Mouse (Mus musculus) lung, embryonic 16.5 days (tissue): ENCODE data around the gene Blcap. TPM values are rescaled to one million over a fixed set of nuclear protein-coding genes. Genes with fewer than 3 reads are reported as not detected.
"Not testable (repeated sequence)": the region's sequence is repeated elsewhere in the genome, so short reads cannot be mapped to it uniquely, and the experiment has no call there.

Source experiments
- ATAC-seq: fragments of 200-750 bp; cut with Nextera tagmentation; 2 replicates; pipeline ENCODE4 v1.8.0; 2017; ENCODE audit warnings: low read depth, mild to moderate bottlenecking, moderate library complexity
- H3K27ac ChIP-seq: fragments of 300-500 bp; sonication (generic); 2 replicates; pipeline ENCODE4 v1.5.1; 2014; ENCODE audit warnings: mild to moderate bottlenecking, control low read depth, low read length
- H3K27me3 ChIP-seq: fragments of 300-500 bp; sonication (generic); 2 replicates; pipeline ENCODE4 v1.6.1; 2014; ENCODE audit warnings: low read depth, low read length, mixed read lengths; ENCODE audit not compliant: control insufficient read depth, insufficient read depth
- H3K36me3 ChIP-seq: fragments of 300-500 bp; sonication (generic); 2 replicates; pipeline ENCODE4 v1.6.1; 2014; ENCODE audit warnings: low read length; ENCODE audit not compliant: control insufficient read depth, insufficient read depth
- H3K4me1 ChIP-seq: fragments of 300-500 bp; sonication (generic); replicated peaks from 2 replicates; pipeline ENCODE4 v1.6.1; 2014; ENCODE audit warnings: low read length, mixed read lengths; ENCODE audit not compliant: control insufficient read depth, insufficient read depth
- H3K4me2 ChIP-seq: fragments of 300-500 bp; sonication (generic); 2 replicates; pipeline ENCODE4 v1.6.1; 2014; ENCODE audit warnings: low read depth, low read length, control low read depth
- H3K4me3 ChIP-seq: fragments of 300-500 bp; sonication (generic); 2 replicates; pipeline ENCODE4 v1.5.1; 2014; ENCODE audit warnings: mild to moderate bottlenecking, low read length, control low read depth
- H3K9ac ChIP-seq: fragments of 300-500 bp; sonication (generic); 2 replicates; pipeline ENCODE4 v1.6.1; 2014; ENCODE audit warnings: low read length, control low read depth
- H3K9me3 ChIP-seq: fragments of 300-500 bp; sonication (generic); 2 replicates; pipeline ENCODE4 v1.6.1; 2016; ENCODE audit warnings: low read length; ENCODE audit not compliant: control insufficient read depth
- WGBS: fragments of 180-500 bp; shearing (Covaris S2); extraction: QIAGEN DNeasy Blood & Tissue Kit; methylation state at CpG from one replicate; pipeline ENCODE4 v1.1.7; 2014; 5-methylcytosine and 5-hydroxymethylcytosine counted together
- polyA plus RNA-seq: library from polyadenylated mRNA; unstranded; fragments of >200 nt; fragmentation: Nextera tagmentation; extraction: Ambion mirVana; gene quantifications from 2 replicates; pipeline ENCODE4 v1.2.1, GENCODE M21; 2015

The Blcap gene
- 52.8 and 56.2 TPM in 2 replicates for polyA plus RNA-seq

- Histone ChIP-seq H3K27ac (no peak within 1 kb of the TSS), H3K9ac (no peak within 1 kb of the TSS), H3K4me1 (peaks cover 14% of the 10 kb centered on the region), H3K4me2 (no peak within 1 kb of the TSS), H3K9me3 (no peaks in the 10 kb centered on the region), H3K27me3 (no peaks in the 10 kb centered on the region), H3K4me3 (no peak within 1 kb of the TSS), H3K36me3 (no peaks in the 10 kb centered on the region)
- WGBS: 7% methylated on average over 6 of the region's 6 CpGs
- no peak for ATAC-seq
Observed at GRCm38 (mm10) chr2:157571224-157571832, at the start of gene Blcap. Gene Blcap, minus strand, starts transcription at chr2:157571274.

GRCm38 (mm10) chr2:157618393-157618792 lies 47.3 kb upstream of the Blcap start:
- ATAC-seq: no peak
- Histone ChIP-seq H3K27me3 (no peaks in the 10 kb centered on the region), H3K9ac (no peak overlapping the region), H3K4me1 (0 out of 2 replicates have a peak, but pooled peaks cover 2% of the 10 kb centered on the region), H3K36me3 (no peaks in the 10 kb centered on the region), H3K9me3 (no peaks in the 10 kb centered on the region), H3K4me2 (no peak overlapping the region), H3K27ac (no peak overlapping the region), H3K4me3 (no peak overlapping the region)
- 71% methylated on average over 4 of the region's 4 CpGs for WGBS

- H3K4me2 ChIP-seq: no peak overlapping the region
- 0 out of 2 replicates have a peak, but pooled peaks cover 2% of the 10 kb centered on the region for H3K4me1 ChIP-seq
- no peak overlapping the region for H3K27ac ChIP-seq
- H3K27me3 ChIP-seq: no peaks in the 10 kb centered on the region
- no peak overlapping the region for H3K9ac ChIP-seq
- WGBS: 22% methylated on average over 11 of the region's 11 CpGs
- no peaks in the 10 kb centered on the region for H3K9me3 ChIP-seq
- no peak overlapping the region for H3K4me3 ChIP-seq
- ATAC-seq: no peak
- no peaks in the 10 kb centered on the region for H3K36me3 ChIP-seq
Observed at GRCm38 (mm10) chr2:157613997-157614396, 42.9 kb upstream of the Blcap start.

GRCm38 (mm10) chr2:157611735-157612134 lies 40.7 kb upstream of the Blcap start:
- Histone ChIP-seq H3K27me3 (no peaks in the 10 kb centered on the region), H3K9ac (no peak overlapping the region), H3K4me1 (peaks cover 2% of the 10 kb centered on the region; the same call in 1 of the 2 replicates), H3K36me3 (no peaks in the 10 kb centered on the region), H3K4me3 (no peak overlapping the region), H3K9me3 (no peaks in the 10 kb centered on the region), H3K4me2 (no peak overlapping the region), H3K27ac (no peak overlapping the region)
- ATAC-seq: no peak
- WGBS: 70% methylated on average over 3 of the region's 3 CpGs

GRCm38 (mm10) chr2:157607542-157608236 lies 36.6 kb upstream of the Blcap start:
- H3K4me1 ChIP-seq: no peaks in the 10 kb centered on the region; the same call in 1 of the 2 replicates
- H3K9me3 ChIP-seq: no peaks in the 10 kb centered on the region
- peak overlapping the region; percentile 42 for H3K27ac ChIP-seq
- no peaks in the 10 kb centered on the region for H3K36me3 ChIP-seq
- H3K9ac ChIP-seq: no peak overlapping the region
- 0 out of 2 replicates have a peak overlapping the region, but pooled peaks have one; percentile 18 for H3K4me2 ChIP-seq
- peak; percentile 83 for ATAC-seq
- no peak overlapping the region for H3K4me3 ChIP-seq
- 34% methylated on average over 9 of the region's 9 CpGs for WGBS
- no peaks in the 10 kb centered on the region for H3K27me3 ChIP-seq

- H3K9me3 ChIP-seq: no peaks in the 10 kb centered on the region
- 7% methylated on average over 18 of the region's 18 CpGs for WGBS
- H3K27me3 ChIP-seq: no peaks in the 10 kb centered on the region
- no peaks in the 10 kb centered on the region for H3K36me3 ChIP-seq
- H3K4me2 ChIP-seq: no peak overlapping the region
- no peak overlapping the region for H3K9ac ChIP-seq
- no peak overlapping the region for H3K27ac ChIP-seq
- peaks cover 9% of the 10 kb centered on the region for H3K4me1 ChIP-seq
- H3K4me3 ChIP-seq: no peak overlapping the region
- no peak for ATAC-seq
Observed at GRCm38 (mm10) chr2:157605025-157605675, 34.1 kb upstream of the Blcap start.

- Histone ChIP-seq H3K27me3 (no peaks in the 10 kb centered on the region), H3K4me2 (no peak overlapping the region), H3K4me1 (peaks cover 9% of the 10 kb centered on the region), H3K27ac (peak overlapping the region; percentile 40; the same call in 1 of the 2 replicates), H3K9me3 (no peaks in the 10 kb centered on the region), H3K4me3 (no peak overlapping the region), H3K9ac (no peak overlapping the region), H3K36me3 (no peaks in the 10 kb centered on the region)
- ATAC-seq: peak; percentile 92
- 25% methylated on average over 6 of the region's 6 CpGs for WGBS
Observed at GRCm38 (mm10) chr2:157601435-157601839, 30.4 kb upstream of the Blcap start.

GRCm38 (mm10) chr2:157596876-157597566 lies 25.9 kb upstream of the Blcap start:
- Histone ChIP-seq H3K27ac (no peak overlapping the region), H3K4me2 (no peak overlapping the region), H3K4me1 (peaks cover 8% of the 10 kb centered on the region), H3K27me3 (no peaks in the 10 kb centered on the region), H3K9me3 (no peaks in the 10 kb centered on the region), H3K9ac (no peak overlapping the region), H3K4me3 (0 out of 2 replicates have a peak overlapping the region, but pooled peaks have one; percentile 0), H3K36me3 (no peaks in the 10 kb centered on the region)
- no peak for ATAC-seq
- 54% methylated on average over 22 of the region's 22 CpGs for WGBS

GRCm38 (mm10) chr2:157585351-157585750 lies 14.3 kb upstream of the Blcap start:
- not testable (repeated sequence) for H3K36me3 ChIP-seq, H3K9me3 ChIP-seq, H3K4me3 ChIP-seq, H3K9ac ChIP-seq, H3K27me3 ChIP-seq, H3K27ac ChIP-seq, H3K4me1 ChIP-seq, H3K4me2 ChIP-seq, ATAC-seq
- 29% methylated on average over 7 of the region's 7 CpGs for WGBS
